Mouse (Mus musculus): ENCODE data around the gene Ly6g5b.

- TF ChIP-seq CTCF (IDR thresholded peaks at IDR 0.05; ENCODE audit: insufficient read depth, low read depth, low read length) (no peak), POLR2A (IDR thresholded peaks at IDR 0.05; ENCODE audit: insufficient read depth, low read depth, low read length) (peak; percentile 92)
Measured at GRCm38 (mm10) chr17:35126206-35126611, 11.0 kb upstream of the Ly6g5b start, which contains the start of gene D17H6S53E.

Data from olfactory bulb, adult 2 months (tissue).